Mouse (Mus musculus) embryonic facial prominence, embryonic 14.5 days (tissue): ENCODE data around the gene Sbno1. TPM values are rescaled to one million over a fixed set of nuclear protein-coding genes. Genes with fewer than 3 reads are reported as not detected.

Source experiments
- ATAC-seq: fragments of 200-750 bp; cut with Nextera tagmentation; 2 replicates; pipeline ENCODE4 v1.8.0; 2017; ENCODE audit warnings: low read depth, moderate number of reproducible peaks, moderate TSS enrichment
- DNase-seq: peaks from one replicate; pipeline ENCODE4 v3.0.0-alpha.2; 2015; ENCODE audit warnings: low spot score
- H3K27ac ChIP-seq: fragments of 300-500 bp; sonication (generic); replicated peaks from 2 replicates; pipeline ENCODE4 v1.5.1; 2014; ENCODE audit warnings: low read depth, mild to moderate bottlenecking, low read length, moderate library complexity
- H3K27me3 ChIP-seq: fragments of 300-500 bp; sonication (generic); replicated peaks from 2 replicates; pipeline ENCODE4 v1.6.1; 2014; ENCODE audit warnings: low read length; ENCODE audit not compliant: control insufficient read depth, insufficient read depth
- H3K36me3 ChIP-seq: fragments of 300-500 bp; sonication (generic); 2 replicates; pipeline ENCODE4 v1.6.1; 2014; ENCODE audit warnings: low read length, mixed read lengths; ENCODE audit not compliant: control insufficient read depth, insufficient read depth
- H3K4me1 ChIP-seq: fragments of 300-500 bp; sonication (generic); 2 replicates; pipeline ENCODE4 v1.6.1; 2014; ENCODE audit warnings: antibody characterized with exemption, low read length; ENCODE audit not compliant: control insufficient read depth, insufficient read depth
- H3K4me2 ChIP-seq: fragments of 300-500 bp; sonication (generic); 2 replicates; pipeline ENCODE4 v1.6.1; 2014; ENCODE audit warnings: low read depth, mild to moderate bottlenecking, low read length, moderate library complexity, mixed read lengths
- H3K4me3 ChIP-seq: fragments of 300-500 bp; sonication (generic); 2 replicates; pipeline ENCODE4 v1.5.1; 2014; ENCODE audit warnings: low read depth, mild to moderate bottlenecking, low read length
- H3K9ac ChIP-seq: fragments of 300-500 bp; sonication (generic); 2 replicates; pipeline ENCODE4 v1.6.1; 2014; ENCODE audit warnings: low read depth, mild to moderate bottlenecking, low read length, moderate library complexity, mixed read lengths
- H3K9me3 ChIP-seq: fragments of 300-500 bp; sonication (generic); 2 replicates; pipeline ENCODE4 v1.6.1; 2016; ENCODE audit warnings: low read length; ENCODE audit not compliant: control insufficient read depth
- WGBS: fragments of 180-500 bp; shearing (Covaris S2); extraction: QIAGEN DNeasy Blood & Tissue Kit; methylation state at CpG from one replicate; pipeline ENCODE4 v1.1.7; 2014; 5-methylcytosine and 5-hydroxymethylcytosine counted together
- polyA plus RNA-seq: library from polyadenylated mRNA; unstranded; fragments of >200 nt; fragmentation: Nextera tagmentation; extraction: Ambion mirVana; gene quantifications from 2 replicates; pipeline ENCODE4 v1.2.1, GENCODE M21; 2014

The Sbno1 gene
- polyA plus RNA-seq, 1 experiment from 2014 or later: 62.7 TPM

- Histone ChIP-seq H3K27me3 (no peaks in the 10 kb centered on the region), H3K4me3 (no peak overlapping the region), H3K9me3 (no peaks in the 10 kb centered on the region), H3K9ac (no peak overlapping the region), H3K4me2 (no peak overlapping the region), H3K27ac (no peak overlapping the region), H3K36me3 (no peaks in the 10 kb centered on the region), H3K4me1 (peaks cover 12% of the 10 kb centered on the region; the same call in 1 of the 2 replicates)
- ATAC-seq: no peak
- no peak for DNase-seq
- WGBS: 89% methylated on average over 5 of the region's 5 CpGs
Observed at GRCm38 (mm10) chr5:124438229-124438628, 12.4 kb upstream of the Sbno1 start.

- ATAC-seq: no peak
- Histone ChIP-seq H3K9me3 (no peaks in the 10 kb centered on the region), H3K36me3 (no peaks in the 10 kb centered on the region), H3K4me1 (no peaks in the 10 kb centered on the region), H3K4me2 (no peak overlapping the region), H3K27me3 (no peaks in the 10 kb centered on the region), H3K27ac (no peak overlapping the region), H3K4me3 (no peak overlapping the region), H3K9ac (no peak overlapping the region)
- 83% methylated on average over 2 of the region's 2 CpGs for WGBS
- no peak for DNase-seq
Observed at GRCm38 (mm10) chr5:124433048-124433447, 7.2 kb upstream of the Sbno1 start.

- Histone ChIP-seq H3K36me3 (no peaks in the 10 kb centered on the region), H3K27me3 (no peaks in the 10 kb centered on the region), H3K4me2 (no peak overlapping the region), H3K9me3 (no peaks in the 10 kb centered on the region), H3K4me3 (no peak overlapping the region), H3K27ac (no peak overlapping the region), H3K4me1 (no peaks in the 10 kb centered on the region), H3K9ac (no peak overlapping the region)
- DNase-seq: peak; percentile 76
- ATAC-seq: peak; percentile 87
Observed at GRCm38 (mm10) chr5:124432398-124433012, 6.7 kb upstream of the Sbno1 start.

GRCm38 (mm10) chr5:124426475-124427071 lies 772 bp upstream of the Sbno1 start:
- WGBS: 84% methylated on average over 10 of the region's 10 CpGs
- no peaks in the 10 kb centered on the region for H3K9me3 ChIP-seq
- no peaks in the 10 kb centered on the region; the same call in 1 of the 2 replicates for H3K4me1 ChIP-seq
- H3K27ac ChIP-seq: peak overlapping the region; percentile 85
- H3K36me3 ChIP-seq: 0 out of 2 replicates have a peak, but pooled peaks cover 6% of the 10 kb centered on the region
- ATAC-seq (no peak), DNase-seq (peak; percentile 8)
- H3K9ac ChIP-seq: 0 out of 2 replicates have a peak overlapping the region, but pooled peaks have one; percentile 92
- peak overlapping the region; percentile 98 for H3K4me3 ChIP-seq
- peak overlapping the region; percentile 57 for H3K4me2 ChIP-seq
- no peaks in the 10 kb centered on the region for H3K27me3 ChIP-seq

GRCm38 (mm10) chr5:124424723-124425411 lies 934 bp downstream of the Sbno1 start:
- under 1% methylated on average over 27 of the region's 63 CpGs for WGBS
- Histone ChIP-seq H3K9ac (peak overlapping the region; percentile 92), H3K4me2 (peak overlapping the region; percentile 89), H3K27ac (peak overlapping the region; percentile 77), H3K4me3 (peak overlapping the region; percentile 98), H3K27me3 (no peaks in the 10 kb centered on the region), H3K36me3 (0 out of 2 replicates have a peak, but pooled peaks cover 6% of the 10 kb centered on the region), H3K9me3 (no peaks in the 10 kb centered on the region), H3K4me1 (no peaks in the 10 kb centered on the region; the same call in 1 of the 2 replicates)
- DNase-seq (no peak), ATAC-seq (peak; percentile 64)

GRCm38 (mm10) chr5:124424200-124424722 lies 1.5 kb downstream of the Sbno1 start:
- Histone ChIP-seq H3K4me1 (no peaks in the 10 kb centered on the region; the same call in 1 of the 2 replicates), H3K9me3 (no peaks in the 10 kb centered on the region), H3K4me2 (peak overlapping the region; percentile 89), H3K9ac (peak overlapping the region; percentile 92), H3K4me3 (peak overlapping the region; percentile 98), H3K27ac (no peak overlapping the region), H3K36me3 (0 out of 2 replicates have a peak, but pooled peaks cover 11% of the 10 kb centered on the region), H3K27me3 (no peaks in the 10 kb centered on the region)
- DNase-seq: no peak
- WGBS: 3% methylated on average over 14 of the region's 14 CpGs
- ATAC-seq: no peak

GRCm38 (mm10) chr5:124421786-124422185 lies 4.0 kb downstream of the Sbno1 start:
- Histone ChIP-seq H3K4me2 (no peak overlapping the region), H3K4me3 (no peak overlapping the region), H3K36me3 (0 out of 2 replicates have a peak, but pooled peaks cover 15% of the 10 kb centered on the region), H3K27me3 (no peaks in the 10 kb centered on the region), H3K27ac (no peak overlapping the region), H3K4me1 (no peaks in the 10 kb centered on the region; the same call in 1 of the 2 replicates), H3K9me3 (no peaks in the 10 kb centered on the region), H3K9ac (no peak overlapping the region)
- ATAC-seq: no peak
- 94% methylated on average over 2 of the region's 2 CpGs for WGBS
- no peak for DNase-seq

- ATAC-seq: no peak
- no peak overlapping the region for H3K27ac ChIP-seq
- 93% methylated on average over 2 of the region's 2 CpGs for WGBS
Observed at GRCm38 (mm10) chr5:124418903-124419302, 6.9 kb downstream of the Sbno1 start.

More at GRCm38 (mm10) chr5:124418903-124419302, 6.9 kb downstream of the Sbno1 start:
- no peaks in the 10 kb centered on the region for H3K9me3 ChIP-seq
- no peak overlapping the region for H3K4me2 ChIP-seq
- H3K4me3 ChIP-seq: no peak overlapping the region
- H3K4me1 ChIP-seq: no peaks in the 10 kb centered on the region; the same call in 1 of the 2 replicates
- H3K36me3 ChIP-seq: peaks cover 24% of the 10 kb centered on the region; the same call in 1 of the 2 replicates
- no peak for DNase-seq
- no peak overlapping the region for H3K9ac ChIP-seq
- H3K27me3 ChIP-seq: no peaks in the 10 kb centered on the region
